Mouse (Mus musculus) neural tube, embryonic 12.5 days (tissue): ENCODE results near the gene Map3k13. TPM values are rescaled to one million over a fixed set of nuclear protein-coding genes. Genes with fewer than 3 reads are reported as not detected.
"Not testable (repeated sequence)": the region's sequence is repeated elsewhere in the genome, so short reads cannot be mapped to it uniquely, and the experiment has no call there.

Experiments used
- ATAC-seq: fragments of 200-750 bp; cut with Nextera tagmentation; 2 replicates; pipeline ENCODE4 v1.8.0; 2017; ENCODE audit warnings: low read depth, mild to moderate bottlenecking, moderate TSS enrichment, moderate library complexity; ENCODE audit not compliant: low FRiP score
- H3K27ac ChIP-seq: fragments of 300-500 bp; sonication (generic); 2 replicates; pipeline ENCODE4 v1.5.1; 2016
- H3K27me3 ChIP-seq: fragments of 300-500 bp; sonication (generic); replicated peaks from 2 replicates; pipeline ENCODE4 v1.6.1; 2016; ENCODE audit warnings: mild to moderate bottlenecking
- H3K36me3 ChIP-seq: fragments of 300-500 bp; sonication (generic); 2 replicates; pipeline ENCODE4 v1.6.1; 2016; ENCODE audit warnings: mild to moderate bottlenecking
- H3K4me1 ChIP-seq: fragments of 300-500 bp; sonication (generic); 2 replicates; pipeline ENCODE4 v1.6.1; 2016
- H3K4me2 ChIP-seq: fragments of 300-500 bp; sonication (generic); replicated peaks from 2 replicates; pipeline ENCODE4 v1.6.1; 2016; ENCODE audit warnings: mild to moderate bottlenecking
- H3K4me3 ChIP-seq: fragments of 300-500 bp; sonication (generic); 2 replicates; pipeline ENCODE4 v1.5.1; 2016
- H3K9ac ChIP-seq: fragments of 300-500 bp; sonication (generic); 2 replicates; pipeline ENCODE4 v1.6.1; 2016; ENCODE audit warnings: mild to moderate bottlenecking
- H3K9me3 ChIP-seq: fragments of 300-500 bp; sonication (generic); 2 replicates; pipeline ENCODE4 v1.6.1; 2016; ENCODE audit warnings: mild to moderate bottlenecking
- WGBS: fragments of 180-500 bp; shearing (Covaris S2); methylation state at CpG from one replicate; pipeline ENCODE4 v1.1.7; 2016; 5-methylcytosine and 5-hydroxymethylcytosine counted together
- polyA plus RNA-seq: library from polyadenylated mRNA; unstranded; fragments of >200 nt; fragmentation: Nextera tagmentation; extraction: Ambion mirVana; gene quantifications from 2 replicates; pipeline ENCODE4 v1.2.1, GENCODE M21; 2016

Map3k13 gene
- polyA plus RNA-seq, 1 experiment from 2014 or later, result 12.2 TPM

DNA sequence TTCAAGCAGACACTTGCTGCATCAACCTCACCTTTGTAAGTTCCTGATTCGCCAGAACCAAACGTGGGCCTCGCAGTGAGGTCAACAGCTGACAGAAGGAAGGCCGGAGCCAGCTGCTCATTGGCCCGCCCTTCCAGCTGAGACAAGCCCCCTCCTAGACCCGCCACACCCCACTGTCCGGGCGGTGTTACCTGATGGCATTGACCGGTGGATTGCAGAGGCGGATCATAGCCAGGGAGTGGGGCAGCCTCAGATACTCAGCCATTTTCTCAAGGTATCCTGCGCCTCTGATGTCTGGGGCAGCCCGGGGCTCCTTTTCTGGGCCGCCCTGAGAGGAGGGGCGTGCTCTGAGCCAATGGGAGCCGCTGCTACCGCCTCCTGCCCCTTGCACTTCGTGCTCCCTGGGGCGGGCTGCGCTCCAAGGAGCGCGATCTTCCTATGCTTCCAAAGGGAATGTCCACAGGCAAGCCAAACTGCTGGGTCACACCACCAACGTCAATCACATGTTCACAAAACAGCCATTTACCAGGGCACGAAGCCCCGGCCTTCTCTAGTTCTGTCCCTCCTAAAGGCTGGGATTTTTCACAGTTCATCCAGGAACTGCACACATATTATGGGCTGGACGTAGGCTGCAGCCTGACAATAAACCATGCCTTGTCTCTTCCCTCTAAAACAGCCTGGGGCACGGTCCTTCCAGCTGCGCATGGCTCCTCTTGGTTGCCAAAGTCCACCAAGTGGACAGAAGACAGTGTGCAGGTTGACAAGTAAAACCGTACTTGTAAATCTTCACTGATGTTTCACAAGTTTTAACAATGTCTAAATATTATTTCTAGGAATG, 6.4 kb upstream of the Map3k13 start, which contains the start of gene Ehhadh:
TSS of gene Ehhadh (minus strand) at position 292 of the 838 bp plus-strand sequence.
- no peaks in the 10 kb centered on the region for H3K9me3 ChIP-seq
- no peak within 1 kb of the TSS for H3K27ac ChIP-seq

DNA sequence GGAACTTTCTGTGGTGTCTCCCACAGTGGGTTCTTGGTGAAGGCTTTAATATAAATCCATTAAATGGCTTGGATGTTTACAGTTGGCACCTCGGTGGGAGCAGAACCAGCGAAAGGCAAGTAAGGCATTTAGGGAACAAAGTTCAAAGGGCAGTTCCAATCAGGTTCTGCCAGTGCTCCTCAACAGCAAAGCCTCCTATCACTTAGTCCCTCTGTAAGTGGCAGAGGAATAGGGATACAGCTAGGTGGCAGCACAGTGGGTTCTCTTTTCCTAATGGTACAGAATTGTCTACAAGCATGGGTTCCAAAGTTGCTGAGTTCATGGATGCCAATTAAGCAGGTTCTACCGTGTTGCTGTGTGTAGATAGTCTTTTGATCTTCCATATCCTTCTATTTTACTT, 5.6 kb upstream of the Map3k13 start:
- no peaks in the 10 kb centered on the region for H3K9me3 ChIP-seq
- 41% methylated on average over 3 of the region's 3 CpGs for WGBS
- no peaks in the 10 kb centered on the region for H3K36me3 ChIP-seq
- no peak overlapping the region for H3K27ac ChIP-seq
- H3K4me3 ChIP-seq, result no peak overlapping the region
- no peak overlapping the region for H3K9ac ChIP-seq
- ATAC-seq, result no peak
- H3K4me2 ChIP-seq, result no peak overlapping the region
- H3K4me1 ChIP-seq, result peaks cover 9% of the 10 kb centered on the region
- H3K27me3 ChIP-seq, result no peaks in the 10 kb centered on the region; the same call in 1 of the 2 replicates

More for the DNA sequence above, 6.4 kb upstream of the Map3k13 start, which contains the start of gene Ehhadh:
- Histone ChIP-seq H3K4me3 (peak within 1 kb of the TSS; percentile 46), H3K27me3 (no peaks in the 10 kb centered on the region; the same call in 1 of the 2 replicates), H3K36me3 (no peaks in the 10 kb centered on the region), H3K9ac (peak within 1 kb of the TSS; percentile 54), H3K4me1 (peaks cover 6% of the 10 kb centered on the region; the same call in 1 of the 2 replicates), H3K4me2 (peak within 1 kb of the TSS; percentile 77)
- 6% methylated on average over 28 of the region's 28 CpGs for WGBS
- peak; percentile 94 for ATAC-seq

DNA sequence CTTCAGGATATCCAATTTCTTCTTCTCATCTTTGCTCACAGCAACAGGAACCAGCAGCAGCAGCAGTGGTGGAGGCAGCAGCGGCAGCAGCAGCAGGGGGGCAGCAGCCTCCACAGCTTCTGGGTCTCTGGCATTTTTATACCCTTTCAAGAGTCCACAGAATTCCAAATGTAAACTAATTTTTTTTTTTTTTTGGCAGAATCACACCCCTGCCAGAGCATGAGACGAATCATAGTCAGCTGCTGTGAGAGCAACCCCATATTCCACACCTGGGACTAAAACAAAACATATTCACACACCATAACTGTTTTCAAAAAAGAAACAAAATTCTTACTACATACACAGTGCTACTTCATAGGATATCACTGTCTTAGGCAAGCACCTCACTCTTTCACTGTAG, 5.0 kb upstream of the Map3k13 start:
- no peaks in the 10 kb centered on the region; the same call in 1 of the 2 replicates for H3K27me3 ChIP-seq
- H3K27ac ChIP-seq, result no peak overlapping the region
- H3K4me1 ChIP-seq, result peaks cover 10% of the 10 kb centered on the region
- H3K9ac ChIP-seq, result no peak overlapping the region
- no peak for ATAC-seq
- H3K4me3 ChIP-seq, result no peak overlapping the region
- WGBS, result 75% methylated on average over 2 of the region's 2 CpGs
- H3K4me2 ChIP-seq, result no peak overlapping the region
- H3K36me3 ChIP-seq, result no peaks in the 10 kb centered on the region
- H3K9me3 ChIP-seq, result no peaks in the 10 kb centered on the region

DNA sequence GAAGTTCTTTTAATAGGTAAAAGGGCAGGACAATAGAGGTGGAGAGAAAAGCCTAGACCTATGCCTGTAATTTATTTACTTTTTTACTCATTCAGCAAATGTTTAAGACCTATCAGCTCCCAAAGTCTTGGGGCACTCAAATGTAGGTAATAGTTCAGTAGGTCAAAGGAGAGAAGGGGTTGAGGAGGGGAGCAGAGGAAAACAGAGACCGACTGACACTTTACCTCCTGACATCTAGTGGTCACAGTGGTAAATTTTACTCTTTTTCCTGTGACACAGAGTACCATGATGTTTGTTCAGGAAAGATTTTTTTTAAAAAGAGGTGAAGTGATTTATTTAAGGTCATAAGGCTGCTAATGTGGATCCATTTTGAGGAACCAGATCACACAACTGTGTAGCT, 3.7 kb upstream of the Map3k13 start:
- 19% methylated on average over 1 of the region's 1 CpGs for WGBS
- Histone ChIP-seq H3K4me2 (no peak overlapping the region), H3K36me3 (no peaks in the 10 kb centered on the region), H3K4me1 (peaks cover 16% of the 10 kb centered on the region), H3K9ac (no peak overlapping the region), H3K4me3 (no peak overlapping the region), H3K27me3 (no peaks in the 10 kb centered on the region; the same call in 1 of the 2 replicates), H3K27ac (no peak overlapping the region), H3K9me3 (no peaks in the 10 kb centered on the region)
- no peak for ATAC-seq

DNA sequence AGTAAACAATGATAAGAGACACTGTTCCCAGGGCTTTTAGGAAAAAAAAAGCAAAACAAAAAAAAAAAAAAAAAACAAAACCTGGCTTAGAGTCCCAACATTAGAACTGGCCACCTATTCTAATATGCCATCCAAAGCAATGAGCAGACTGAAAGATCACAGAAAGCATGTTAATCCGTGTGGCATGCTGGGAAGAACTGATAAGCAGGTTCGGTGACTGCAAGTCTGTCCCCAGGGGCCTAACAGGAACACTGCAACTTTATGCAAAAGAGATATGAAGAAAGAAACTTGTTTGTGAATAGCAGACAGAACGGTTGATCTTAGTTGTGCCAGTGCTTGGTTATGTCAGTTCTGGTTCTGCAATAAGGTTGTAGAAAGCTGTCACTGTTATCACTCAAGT, 2.4 kb upstream of the Map3k13 start:
- Histone ChIP-seq H3K4me2 (no peak overlapping the region), H3K27me3 (no peaks in the 10 kb centered on the region), H3K36me3 (no peaks in the 10 kb centered on the region), H3K4me3 (no peak overlapping the region), H3K4me1 (peaks cover 19% of the 10 kb centered on the region), H3K27ac (no peak overlapping the region), H3K9me3 (no peaks in the 10 kb centered on the region), H3K9ac (no peak overlapping the region)
- no peak for ATAC-seq
- 72% methylated on average over 3 of the region's 3 CpGs for WGBS

DNA sequence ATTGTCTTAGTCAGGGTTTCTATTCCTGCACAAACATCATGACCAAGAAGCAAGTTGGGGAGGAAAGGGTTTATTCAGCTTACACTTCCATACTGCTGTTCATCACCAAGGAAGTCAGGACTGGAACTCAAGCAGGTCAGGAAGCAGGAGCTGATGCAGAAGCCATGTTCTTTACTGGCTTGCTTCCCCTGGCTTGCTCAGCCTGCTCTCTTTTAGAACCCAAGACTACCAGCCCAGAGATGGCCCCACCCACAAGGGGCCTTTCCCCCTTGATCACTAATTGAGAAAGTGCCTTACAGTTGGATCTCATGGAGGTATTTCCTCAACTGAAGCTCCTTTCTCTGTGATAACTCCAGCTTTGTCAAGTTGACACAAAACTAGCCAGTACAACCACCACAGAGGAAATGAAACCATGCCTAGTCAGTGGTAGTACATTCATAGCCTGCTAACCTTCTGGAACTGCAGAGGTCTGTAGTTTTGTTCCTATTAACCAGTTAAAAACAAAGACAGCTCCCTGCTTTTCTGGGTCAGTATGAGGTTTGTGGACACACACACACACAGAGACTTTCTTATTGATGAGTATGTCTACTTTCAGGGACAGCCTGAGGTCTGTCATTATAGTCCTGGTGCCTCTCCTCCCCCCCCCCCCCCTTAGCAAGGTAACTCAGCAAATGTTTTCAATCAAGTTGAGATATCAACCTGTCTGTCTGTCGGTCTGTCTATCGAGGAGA, 901 bp upstream of the Map3k13 start:
- H3K36me3 ChIP-seq, H3K27ac ChIP-seq, H3K9me3 ChIP-seq, H3K27me3 ChIP-seq, ATAC-seq: not testable (repeated sequence)
- Histone ChIP-seq H3K4me3 (peak overlapping the region; percentile 67), H3K4me1 (peaks cover 13% of the 10 kb centered on the region), H3K9ac (peak overlapping the region; percentile 60; the same call in 1 of the 2 replicates), H3K4me2 (peak overlapping the region; percentile 66)
- 38% methylated on average over 2 of the region's 2 CpGs for WGBS

DNA sequence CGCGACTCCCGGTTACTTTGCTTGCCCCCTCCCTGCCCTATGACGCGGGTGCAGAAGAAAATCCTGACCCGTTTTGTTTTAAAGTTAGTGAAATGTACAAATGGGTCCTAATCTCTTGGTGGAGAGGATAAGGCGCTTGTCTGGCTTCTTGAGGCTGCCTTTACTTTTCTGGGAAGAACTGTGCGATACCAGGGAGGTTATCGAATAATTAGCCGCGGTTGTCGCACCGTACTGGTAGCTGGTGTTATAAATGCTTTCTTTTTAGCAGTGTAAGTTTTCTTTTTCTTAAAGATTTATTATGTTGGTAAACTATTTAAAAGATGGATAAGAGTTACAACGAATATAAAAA, 525 bp downstream of the Map3k13 start:
- H3K27ac ChIP-seq, result peak overlapping the region; percentile 44; the same call in 1 of the 2 replicates
- H3K9ac ChIP-seq, result peak overlapping the region; percentile 60
- ATAC-seq, result no peak
- peak overlapping the region; percentile 66 for H3K4me2 ChIP-seq
- H3K4me1 ChIP-seq, result peaks cover 13% of the 10 kb centered on the region
- no peaks in the 10 kb centered on the region for H3K9me3 ChIP-seq
- peak overlapping the region; percentile 67 for H3K4me3 ChIP-seq
- H3K27me3 ChIP-seq, result no peaks in the 10 kb centered on the region
- WGBS, result 1% methylated on average over 14 of the region's 14 CpGs
- peaks cover 6% of the 10 kb centered on the region; the same call in 1 of the 2 replicates for H3K36me3 ChIP-seq

DNA sequence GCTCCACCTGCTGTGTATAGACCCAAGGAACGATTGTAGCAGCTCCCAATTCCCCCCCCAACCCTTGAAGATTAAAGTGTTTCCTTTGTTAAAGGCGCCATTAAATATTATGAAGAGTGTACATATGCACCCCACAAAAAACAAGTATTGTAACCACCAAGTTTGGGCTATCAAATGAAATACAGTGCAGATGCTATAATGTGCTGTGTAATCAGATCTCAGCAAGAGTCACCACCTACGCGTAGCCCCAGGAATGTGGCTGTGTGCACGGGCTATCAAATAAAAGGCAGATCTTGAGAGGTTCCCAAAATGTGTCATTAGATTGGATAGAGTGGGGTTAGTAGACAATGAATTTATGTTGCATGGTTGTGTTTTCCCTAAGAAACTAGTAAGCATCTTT, 925 bp downstream of the Map3k13 start:
- ATAC-seq, result no peak
- Histone ChIP-seq H3K27me3 (no peaks in the 10 kb centered on the region), H3K4me1 (peaks cover 13% of the 10 kb centered on the region), H3K27ac (no peak overlapping the region), H3K9ac (peak overlapping the region; percentile 60), H3K36me3 (peaks cover 7% of the 10 kb centered on the region; the same call in 1 of the 2 replicates), H3K9me3 (no peaks in the 10 kb centered on the region), H3K4me2 (peak overlapping the region; percentile 66), H3K4me3 (peak overlapping the region; percentile 67)
- 20% methylated on average over 5 of the region's 5 CpGs for WGBS

DNA sequence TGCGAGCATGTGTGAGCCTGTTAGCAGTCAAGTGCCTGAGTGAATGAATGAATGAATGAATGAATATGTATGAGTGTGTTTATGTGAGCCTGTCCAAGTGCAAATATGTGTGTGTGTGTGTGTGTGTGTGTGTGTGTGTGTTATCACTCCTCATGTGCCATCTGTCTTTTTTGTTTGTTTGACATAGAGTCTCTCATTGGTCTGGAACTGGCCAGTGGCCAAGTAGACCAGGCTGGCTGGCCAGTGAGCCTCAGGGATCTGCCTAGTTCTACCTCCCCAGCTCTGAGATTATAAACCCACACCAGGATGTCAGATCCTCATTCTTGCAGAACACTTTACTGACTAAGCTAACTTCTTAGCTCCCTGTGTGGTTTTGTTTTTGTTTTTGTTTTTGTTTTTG, 10.1 kb downstream of the Map3k13 start:
- ATAC-seq, result no peak
- H3K4me1 ChIP-seq, result no peaks in the 10 kb centered on the region
- no peak overlapping the region for H3K4me2 ChIP-seq
- whole genome bisulfite sequencing, result 100% methylated on average over 1 of the region's 1 CpGs
- no peak overlapping the region for H3K4me3 ChIP-seq
- H3K9ac ChIP-seq, result no peak overlapping the region
- H3K27ac ChIP-seq, result no peak overlapping the region
- H3K36me3 ChIP-seq, result peaks cover 29% of the 10 kb centered on the region
- no peaks in the 10 kb centered on the region for H3K9me3 ChIP-seq
- H3K27me3 ChIP-seq, result no peaks in the 10 kb centered on the region

DNA sequence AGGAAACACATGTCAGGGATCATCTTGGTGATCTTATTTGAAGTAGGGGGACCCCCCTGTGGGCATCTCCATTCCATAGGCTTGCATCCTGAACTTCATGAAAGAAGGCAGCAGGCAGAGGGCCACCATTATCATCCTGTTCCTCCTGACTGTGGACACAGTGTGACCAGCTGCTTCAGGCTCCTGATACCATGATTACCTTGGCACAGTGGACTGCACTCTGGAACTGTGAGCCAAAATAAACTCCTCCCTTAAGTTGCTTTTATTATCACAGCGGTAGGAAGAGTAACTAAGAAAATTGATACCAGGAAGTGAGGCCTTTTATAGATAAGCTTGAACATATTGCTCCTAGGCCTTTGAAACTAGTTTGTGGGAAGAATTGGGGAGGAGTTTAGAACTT, 12.7 kb downstream of the Map3k13 start:
- Histone ChIP-seq H3K4me1 (no peaks in the 10 kb centered on the region), H3K4me3 (no peak overlapping the region), H3K36me3 (peaks cover 21% of the 10 kb centered on the region; the same call in 1 of the 2 replicates), H3K4me2 (no peak overlapping the region), H3K27ac (no peak overlapping the region), H3K27me3 (no peaks in the 10 kb centered on the region), H3K9ac (no peak overlapping the region), H3K9me3 (no peaks in the 10 kb centered on the region)
- 83% methylated on average over 1 of the region's 1 CpGs for WGBS
- no peak for ATAC-seq

DNA sequence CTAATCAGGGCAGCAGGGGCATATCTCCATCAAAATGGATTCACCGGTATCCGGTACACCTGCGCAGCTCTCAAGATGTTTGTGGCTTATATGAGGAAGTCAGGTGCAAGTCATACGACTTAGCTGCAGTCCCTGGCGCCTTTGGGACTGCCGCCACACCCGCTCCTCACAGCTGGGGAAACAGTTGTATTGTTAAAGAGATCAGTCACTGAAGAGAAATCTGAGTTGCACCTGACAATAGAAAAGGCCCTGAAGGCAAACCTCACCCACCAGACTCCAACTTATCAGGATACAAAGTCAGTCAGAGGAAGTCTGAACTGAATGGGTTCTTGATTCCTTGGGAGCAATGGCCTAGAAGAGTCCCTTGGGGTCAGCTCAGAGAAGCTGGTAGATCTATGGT, 13.6 kb downstream of the Map3k13 start:
- WGBS, result 92% methylated on average over 7 of the region's 7 CpGs
- H3K4me1 ChIP-seq, H3K9ac ChIP-seq, H3K27ac ChIP-seq, H3K27me3 ChIP-seq, H3K4me3 ChIP-seq, H3K4me2 ChIP-seq, ATAC-seq, H3K9me3 ChIP-seq: not testable (repeated sequence)
- peaks cover 20% of the 10 kb centered on the region; the same call in 1 of the 2 replicates for H3K36me3 ChIP-seq

DNA sequence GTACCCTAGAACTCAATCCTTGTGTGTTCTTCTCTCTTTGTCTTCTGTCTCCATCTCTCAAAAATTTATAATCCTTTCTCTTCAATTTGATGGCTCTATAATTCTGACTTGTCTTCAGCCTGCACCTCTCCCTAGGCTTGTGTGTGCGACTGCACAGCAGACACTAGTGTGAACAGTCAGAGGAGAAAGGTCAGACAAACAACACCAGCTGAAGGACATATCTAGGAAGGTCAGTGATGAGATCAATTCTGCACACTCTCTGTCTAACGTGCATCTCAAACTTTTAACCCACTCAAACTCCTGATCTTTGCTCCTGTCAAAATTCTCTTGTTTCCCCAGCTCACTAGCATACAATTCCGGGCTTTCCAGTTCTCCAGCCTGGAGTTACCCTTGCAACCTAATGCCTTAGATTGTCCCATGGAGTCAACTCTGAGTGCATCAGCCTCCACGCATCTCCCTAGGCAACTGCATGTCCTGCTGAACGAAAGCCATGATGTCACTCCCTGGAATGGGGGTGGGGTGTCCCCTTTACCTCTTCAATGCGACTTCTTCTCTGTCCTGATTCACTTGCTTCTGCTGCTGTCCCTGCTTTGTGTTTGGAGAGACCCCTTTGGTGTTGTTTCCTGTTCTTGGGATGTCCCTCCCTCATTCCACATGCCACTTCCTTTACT, 19.2 kb downstream of the Map3k13 start:
- Histone ChIP-seq H3K9me3 (no peaks in the 10 kb centered on the region), H3K36me3 (peaks cover 16% of the 10 kb centered on the region; the same call in 1 of the 2 replicates), H3K9ac (no peak overlapping the region), H3K27ac (no peak overlapping the region), H3K4me1 (peaks cover 10% of the 10 kb centered on the region; the same call in 1 of the 2 replicates), H3K4me2 (no peak overlapping the region), H3K4me3 (no peak overlapping the region), H3K27me3 (no peaks in the 10 kb centered on the region)
- ATAC-seq, result no peak
- WGBS, result 72% methylated on average over 6 of the region's 6 CpGs
